Mouse (Mus musculus) kidney, adult 2 months (tissue): ENCODE measurements at regions not wholly inside any gene's neighbourhood (a gene's known extent, or its start where the extent isn't known, plus 50 kb on each side); places are given as distances from the start of the nearest gene placed in this dataset.
"Not testable (repeated sequence)": the region's sequence is repeated elsewhere in the genome, so short reads cannot be mapped to it uniquely, and the experiment has no call there.

Experiments used
- DNase-seq: peaks from one replicate; pipeline ENCODE4 v3.0.0; 2021
- H3K27ac ChIP-seq: fragments of 200-500 bp; 2 replicates; pipeline ENCODE4 v1.5.1; 2012; ENCODE audit warnings: low read depth, low read length, control low read depth, inconsistent platforms; ENCODE audit not compliant: insufficient read depth
- H3K27me3 ChIP-seq: fragments of 200-500 bp; replicated peaks from 2 replicates; pipeline ENCODE4 v1.6.1; 2012; ENCODE audit warnings: mild to moderate bottlenecking, moderate library complexity, low read length, inconsistent platforms; ENCODE audit not compliant: control insufficient read depth, insufficient read depth
- H3K36me3 ChIP-seq: fragments of 200-500 bp; 2 replicates; pipeline ENCODE4 v1.6.1; 2012; ENCODE audit warnings: mild to moderate bottlenecking, moderate library complexity, low read length, inconsistent platforms; ENCODE audit not compliant: control insufficient read depth, insufficient read depth
- H3K4me1 ChIP-seq: fragments of 200-500 bp; 2 replicates; pipeline ENCODE4 v1.6.1; 2011; ENCODE audit warnings: low read length; ENCODE audit not compliant: control insufficient read depth, insufficient read depth
- H3K4me3 ChIP-seq: fragments of 200-500 bp; 2 replicates; pipeline ENCODE4 v1.5.1; 2011; ENCODE audit warnings: mild to moderate bottlenecking, low read depth, low read length, control low read depth; ENCODE audit not compliant: insufficient read depth
- CTCF ChIP-seq: fragments of 200-500 bp; conservative IDR thresholded peaks from 2 replicates; pipeline ENCODE4 v1.5.1; 2011; ENCODE audit warnings: low read depth, mild to moderate bottlenecking, control low read depth, low read length, moderate library complexity, mixed read lengths; ENCODE audit not compliant: insufficient read depth, insufficient read length
- POLR2A ChIP-seq: fragments of 200-500 bp; IDR thresholded peaks from one replicate; pipeline ENCODE4 v1.6.1; 2011; ENCODE audit warnings: low read depth, low read length, control low read depth
- WGBS: fragments of 180-500 bp; shearing (Covaris S2); methylation state at CpG from one replicate; pipeline ENCODE4 v1.1.7; 2018; 5-methylcytosine and 5-hydroxymethylcytosine counted together

DNA sequence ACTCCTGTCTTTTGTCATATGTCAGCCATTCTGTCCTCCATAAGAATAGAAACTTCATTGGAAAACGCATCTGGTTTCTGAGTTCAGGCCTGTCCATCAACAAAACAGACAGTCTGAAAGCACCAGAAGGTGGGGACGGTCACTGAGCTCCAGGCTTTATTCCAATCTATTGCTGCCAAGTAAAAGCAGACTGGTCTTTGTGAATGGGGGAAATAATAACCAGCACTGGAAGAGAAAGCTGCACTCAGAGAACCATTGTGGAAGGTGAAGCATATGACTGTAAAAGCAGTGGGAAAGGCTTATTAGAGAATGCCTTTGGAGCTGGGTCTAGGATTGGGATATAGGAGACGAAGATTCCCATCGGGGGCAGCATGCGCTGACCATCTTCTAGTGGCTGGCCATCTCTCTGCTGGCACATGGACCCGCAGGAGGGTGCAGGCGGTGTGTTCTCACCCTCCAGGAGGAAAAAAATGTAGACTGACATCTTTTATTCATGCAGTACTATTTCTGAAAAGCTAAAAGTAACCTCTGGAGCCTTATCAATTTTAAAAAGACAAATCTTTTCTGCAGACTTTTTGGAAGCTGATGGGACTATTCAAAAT is 1638.0 kb downstream of the Car8 start:
- no peaks in the 10 kb centered on the region for H3K4me1 ChIP-seq
- H3K4me3 ChIP-seq: no peak overlapping the region
- 89% methylated on average over 7 of the region's 7 CpGs for WGBS
- no peak for TF ChIP-seq POLR2A
- no peak for TF ChIP-seq CTCF
- no peaks in the 10 kb centered on the region for H3K36me3 ChIP-seq
- H3K27ac ChIP-seq: no peak overlapping the region
- no peaks in the 10 kb centered on the region for H3K27me3 ChIP-seq
- DNase-seq: no peak

DNA sequence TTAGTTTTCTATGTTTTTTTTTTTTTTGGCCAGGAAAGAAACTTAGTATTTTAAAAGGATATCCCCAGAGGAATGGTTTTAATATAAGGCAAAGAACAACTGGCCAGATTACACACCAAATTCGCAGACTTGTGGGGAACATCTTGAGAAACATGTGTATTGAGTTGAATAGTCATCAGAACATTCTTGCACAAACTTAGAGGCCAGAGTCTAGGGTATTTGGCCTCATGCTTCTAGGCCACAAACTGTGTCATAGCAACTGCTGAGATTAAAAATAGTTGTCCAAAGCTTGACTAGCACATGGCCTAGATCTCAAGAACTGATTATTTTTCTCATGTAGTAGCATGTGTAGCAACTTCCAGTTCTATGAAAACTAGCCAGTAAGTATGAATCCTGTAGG is 1642.5 kb downstream of the Car8 start:
- Histone ChIP-seq H3K36me3 (no peaks in the 10 kb centered on the region), H3K4me1 (no peaks in the 10 kb centered on the region), H3K4me3 (no peak overlapping the region), H3K27me3 (no peaks in the 10 kb centered on the region), H3K27ac (no peak overlapping the region)
- WGBS: 58% methylated on average over 1 of the region's 1 CpGs
- no peak for TF ChIP-seq POLR2A
- TF ChIP-seq CTCF: no peak
- no peak for DNase-seq

DNA sequence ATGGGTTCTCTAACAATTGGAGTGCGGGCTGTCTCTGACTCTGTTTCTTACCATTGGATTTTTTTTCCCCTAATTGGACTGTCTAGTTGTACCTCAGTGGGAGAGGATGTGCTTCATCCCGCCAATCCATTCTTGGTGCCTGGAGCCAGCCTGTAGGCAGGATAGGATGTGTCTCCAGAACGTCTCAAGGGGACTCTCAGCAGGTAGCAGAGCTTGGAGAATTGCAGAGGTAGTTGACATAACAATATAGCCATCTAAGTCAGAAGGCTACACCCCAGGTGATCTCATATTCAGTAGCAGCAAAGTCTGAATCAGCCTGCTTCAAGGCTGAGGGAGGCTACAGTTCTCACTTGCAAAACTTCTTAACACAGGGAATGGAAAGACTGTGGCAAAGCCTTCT is 1646.0 kb downstream of the Car8 start:
- H3K4me1 ChIP-seq, H3K27me3 ChIP-seq, H3K4me3 ChIP-seq, DNase-seq, H3K36me3 ChIP-seq, H3K27ac ChIP-seq: not testable (repeated sequence)
- 72% methylated on average over 3 of the region's 3 CpGs for WGBS

DNA sequence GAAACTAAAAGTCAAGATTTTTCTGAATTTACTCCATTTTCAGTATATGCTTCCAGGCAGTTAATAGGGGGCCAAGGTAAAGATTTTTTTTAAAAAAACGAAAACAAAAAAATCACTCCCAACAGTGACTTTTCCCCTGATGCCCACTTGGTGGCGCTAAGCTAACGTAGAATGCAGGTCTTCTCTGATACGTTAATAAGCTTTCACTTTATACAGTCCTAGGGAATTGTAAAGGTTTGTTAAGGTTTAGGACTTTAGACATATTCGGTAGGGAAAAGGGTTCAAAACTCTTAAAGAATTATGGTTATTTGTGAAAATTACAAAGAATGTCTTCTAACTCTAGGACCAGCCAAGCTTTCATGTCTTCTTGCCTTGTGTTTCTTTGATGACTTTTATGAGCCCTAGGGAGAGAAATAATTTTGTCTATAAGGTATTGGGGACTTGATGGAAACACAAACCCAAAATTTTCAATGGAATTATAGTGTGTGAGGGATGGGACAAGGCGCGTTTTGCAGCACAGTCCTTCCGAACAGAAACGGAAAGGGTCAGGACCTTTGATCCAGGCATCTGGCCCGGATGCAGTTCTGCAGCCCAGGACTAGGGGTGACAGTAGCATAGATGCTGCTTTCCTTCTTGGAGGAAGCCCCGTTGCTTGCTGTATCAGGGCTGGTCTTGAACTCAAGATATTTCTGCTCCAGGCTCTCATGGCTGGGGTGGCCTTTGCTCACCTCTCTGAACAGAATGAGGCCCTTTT is 1677.1 kb downstream of the Car8 start:
- Histone ChIP-seq H3K27ac (no peak overlapping the region), H3K36me3 (no peaks in the 10 kb centered on the region), H3K4me3 (no peak overlapping the region), H3K4me1 (no peaks in the 10 kb centered on the region), H3K27me3 (no peaks in the 10 kb centered on the region)
- peak; percentile 33 for DNase-seq
- WGBS: 27% methylated on average over 11 of the region's 11 CpGs
- TF ChIP-seq CTCF (peak; percentile 19; the same call in 1 of the 2 replicates), POLR2A (no peak)

DNA sequence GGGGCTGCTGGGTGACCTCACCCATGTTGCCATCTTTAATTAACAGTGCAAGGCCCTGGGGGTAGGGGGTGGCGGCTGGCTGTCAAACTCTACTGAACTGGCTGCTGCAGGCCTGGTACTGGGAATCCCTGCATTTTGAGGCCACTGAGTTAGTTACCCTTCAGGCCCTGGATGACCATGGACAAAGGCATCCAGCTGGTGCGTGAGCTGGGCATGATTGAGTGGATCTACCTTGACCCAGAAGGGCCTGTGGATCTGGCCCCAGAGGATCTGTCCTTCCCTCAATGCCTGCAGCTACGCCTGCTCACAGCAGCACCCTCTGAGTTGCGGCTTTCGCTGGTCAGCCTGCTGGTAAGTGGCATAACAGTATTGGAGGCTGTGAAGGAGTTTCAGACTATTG is 1699.2 kb downstream of the Car8 start:
- no peaks in the 10 kb centered on the region for H3K36me3 ChIP-seq
- TF ChIP-seq POLR2A: no peak
- no peak for TF ChIP-seq CTCF
- no peak overlapping the region for H3K4me3 ChIP-seq
- no peak for DNase-seq
- no peaks in the 10 kb centered on the region for H3K27me3 ChIP-seq
- WGBS: 97% methylated on average over 5 of the region's 5 CpGs
- no peaks in the 10 kb centered on the region for H3K4me1 ChIP-seq
- no peak overlapping the region for H3K27ac ChIP-seq

DNA sequence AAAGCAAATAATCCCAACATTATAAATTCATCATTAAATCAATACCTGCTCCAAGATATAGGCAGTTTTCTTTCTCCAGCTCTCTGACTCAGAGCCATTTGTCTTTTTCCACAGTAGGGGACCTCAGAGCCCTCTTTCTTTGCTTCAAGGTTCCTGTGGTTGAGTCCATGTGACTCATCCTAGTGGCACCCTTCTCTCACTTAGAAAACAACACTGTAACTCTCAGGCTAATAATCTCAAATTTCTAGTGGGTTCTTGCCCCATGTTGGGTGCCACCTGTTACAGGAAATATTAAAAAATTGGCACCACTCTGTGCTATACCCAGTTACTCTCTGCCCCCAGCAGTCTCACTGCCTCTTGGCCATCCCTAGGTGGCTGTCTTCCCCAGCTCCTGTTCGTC is 1706.4 kb downstream of the Car8 start:
- H3K4me1 ChIP-seq: no peaks in the 10 kb centered on the region
- 88% methylated on average over 1 of the region's 1 CpGs for WGBS
- no peaks in the 10 kb centered on the region for H3K36me3 ChIP-seq
- no peak overlapping the region for H3K4me3 ChIP-seq
- no peak for DNase-seq
- H3K27ac ChIP-seq: no peak overlapping the region
- no peaks in the 10 kb centered on the region for H3K27me3 ChIP-seq
- TF ChIP-seq CTCF (no peak), POLR2A (no peak)

DNA sequence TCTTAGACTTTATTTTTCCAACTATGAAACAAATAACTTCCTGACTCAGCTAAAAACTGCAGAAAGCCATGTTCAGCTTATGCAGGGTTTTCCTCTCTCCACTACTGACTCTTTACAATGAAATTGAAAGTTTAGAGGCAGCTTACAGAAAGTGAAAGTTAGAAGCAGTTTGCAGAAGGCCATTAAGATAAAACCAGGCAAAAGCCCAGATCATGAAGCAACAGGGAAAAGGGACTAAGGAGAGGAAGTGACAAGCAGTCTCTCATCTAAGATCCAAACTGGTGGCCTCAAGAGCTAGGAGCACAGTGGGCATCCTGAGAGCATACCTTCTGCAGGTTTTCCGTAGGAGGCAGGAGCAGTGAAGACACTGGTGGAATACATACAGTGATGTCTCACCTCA is 1721.2 kb downstream of the Car8 start:
- H3K4me3 ChIP-seq: no peak overlapping the region
- 82% methylated on average over 1 of the region's 1 CpGs for WGBS
- no peaks in the 10 kb centered on the region for H3K4me1 ChIP-seq
- no peak for TF ChIP-seq CTCF
- no peak for TF ChIP-seq POLR2A
- H3K36me3 ChIP-seq: no peaks in the 10 kb centered on the region
- no peak for DNase-seq
- no peak overlapping the region for H3K27ac ChIP-seq
- no peaks in the 10 kb centered on the region for H3K27me3 ChIP-seq
